Mouse (Mus musculus) forebrain, embryonic 11.5 days (tissue): ENCODE data around the gene Ces2e. TPM values are rescaled to one million over a fixed set of nuclear protein-coding genes. Genes with fewer than 3 reads are reported as not detected.

Source experiments
- ATAC-seq: fragments of 200-750 bp; cut with Nextera tagmentation; replicated peaks from 2 replicates; pipeline ENCODE4 v1.8.0; 2017; ENCODE audit warnings: moderate TSS enrichment; ENCODE audit not compliant: low FRiP score
- DNase-seq: peaks from one replicate; pipeline ENCODE4 v3.0.0-alpha.2; 2017; ENCODE audit warnings: low spot score
- H3K27ac ChIP-seq: fragments of 300-500 bp; sonication (generic); 2 replicates; pipeline ENCODE4 v1.5.1; 2014; ENCODE audit warnings: low read depth, low read length
- H3K27me3 ChIP-seq: fragments of 300-500 bp; sonication (generic); 2 replicates; pipeline ENCODE4 v1.6.1; 2014; ENCODE audit warnings: mild to moderate bottlenecking, low read length, mixed read lengths; ENCODE audit not compliant: control insufficient read depth, insufficient read depth
- H3K36me3 ChIP-seq: fragments of 300-500 bp; sonication (generic); 2 replicates; pipeline ENCODE4 v1.6.1; 2014; ENCODE audit warnings: mild to moderate bottlenecking, low read length, moderate library complexity, mixed read lengths; ENCODE audit not compliant: control insufficient read depth, insufficient read depth
- H3K4me1 ChIP-seq: fragments of 300-500 bp; sonication (generic); replicated peaks from 2 replicates; pipeline ENCODE4 v1.6.1; 2014; ENCODE audit warnings: low read length, mixed read lengths; ENCODE audit not compliant: control insufficient read depth, insufficient read depth
- H3K4me2 ChIP-seq: fragments of 300-500 bp; sonication (generic); 2 replicates; pipeline ENCODE4 v1.6.1; 2014; ENCODE audit warnings: low read depth, mild to moderate bottlenecking, low read length, moderate library complexity, mixed read lengths; ENCODE audit not compliant: severe bottlenecking
- H3K4me3 ChIP-seq: fragments of 300-500 bp; sonication (generic); 2 replicates; pipeline ENCODE4 v1.5.1; 2014; ENCODE audit warnings: low read depth, low read length
- H3K9ac ChIP-seq: fragments of 300-500 bp; sonication (generic); 2 replicates; pipeline ENCODE4 v1.6.1; 2014; ENCODE audit warnings: low read length
- H3K9me3 ChIP-seq: fragments of 300-500 bp; sonication (generic); 2 replicates; pipeline ENCODE4 v1.6.1; 2016; ENCODE audit warnings: low read length, mixed read lengths; ENCODE audit not compliant: control insufficient read depth
- WGBS: fragments of 180-500 bp; shearing (Covaris S2); extraction: QIAGEN DNeasy Blood & Tissue Kit; methylation state at CpG from one replicate; pipeline ENCODE4 v1.1.7; 2014; 5-methylcytosine and 5-hydroxymethylcytosine counted together
- polyA plus RNA-seq: library from polyadenylated mRNA; unstranded; fragments of >200 nt; fragmentation: Nextera tagmentation; extraction: Ambion mirVana; gene quantifications from 2 replicates; pipeline ENCODE4 v1.2.1, GENCODE M21; 2014

The Ces2e gene
- polyA plus RNA-seq, 1 experiment from 2014 or later = not detected

DNA sequence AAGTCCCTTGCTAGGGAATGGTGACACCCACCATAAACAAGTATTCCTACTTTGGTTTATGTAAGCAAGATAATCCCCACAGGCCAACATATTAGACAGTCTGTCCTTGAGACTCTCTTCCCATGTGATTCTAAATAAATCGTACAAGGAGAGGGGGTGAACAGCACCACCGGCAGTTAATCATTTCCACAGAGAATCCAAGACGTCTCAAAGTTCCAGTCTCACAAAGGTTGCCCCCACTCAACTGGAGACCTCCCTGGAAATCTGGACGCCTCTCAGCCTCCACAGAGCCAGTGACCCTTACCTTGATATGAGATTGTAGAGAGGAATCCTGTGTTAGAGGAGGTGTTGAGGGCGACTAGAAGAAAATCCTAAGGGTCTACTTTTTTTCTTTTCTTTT is 23.0 kb downstream of the Ces2e start:
- DNase-seq = no peak
- Histone ChIP-seq H3K4me2 (no peak overlapping the region), H3K27me3 (no peaks in the 10 kb centered on the region), H3K9ac (no peak overlapping the region), H3K4me3 (no peak overlapping the region), H3K36me3 (no peaks in the 10 kb centered on the region), H3K4me1 (no peaks in the 10 kb centered on the region), H3K9me3 (no peaks in the 10 kb centered on the region), H3K27ac (no peak overlapping the region)
- ATAC-seq = no peak
- WGBS = 80% methylated on average over 5 of the region's 5 CpGs

DNA sequence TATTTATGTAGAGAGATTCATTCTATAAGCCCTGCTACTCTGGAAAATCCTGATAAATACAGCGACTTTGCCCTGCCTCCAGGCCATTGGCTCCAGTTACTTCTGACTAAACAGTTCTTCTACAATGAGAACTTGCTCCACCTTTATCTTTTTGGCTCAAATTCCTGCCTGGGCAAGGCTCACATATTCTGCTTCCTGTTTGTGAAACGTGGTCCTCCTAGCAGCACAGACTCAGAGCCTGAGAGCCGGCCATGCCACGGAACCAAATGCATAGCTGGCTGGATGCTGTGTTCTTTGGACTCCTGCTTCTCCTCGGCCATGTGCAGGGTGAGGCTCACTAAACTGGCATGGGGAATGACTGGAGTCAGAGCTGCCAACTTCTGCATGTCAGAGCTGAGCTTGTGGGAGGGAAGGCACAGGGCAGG is 35.5 kb downstream of the Ces2e start, which contains the start of gene Ces2g:
TSS of gene Ces2g (plus strand) at position 182 of the 425 bp plus-strand sequence.
- 71% methylated on average over 5 of the region's 5 CpGs for WGBS
- Histone ChIP-seq H3K4me2 (no peak within 1 kb of the TSS), H3K4me3 (no peak within 1 kb of the TSS), H3K9ac (no peak within 1 kb of the TSS), H3K27ac (no peak within 1 kb of the TSS), H3K4me1 (no peaks in the 10 kb centered on the region), H3K9me3 (no peaks in the 10 kb centered on the region), H3K27me3 (no peaks in the 10 kb centered on the region), H3K36me3 (no peaks in the 10 kb centered on the region)
- ATAC-seq (no peak), DNase-seq (no peak)

DNA sequence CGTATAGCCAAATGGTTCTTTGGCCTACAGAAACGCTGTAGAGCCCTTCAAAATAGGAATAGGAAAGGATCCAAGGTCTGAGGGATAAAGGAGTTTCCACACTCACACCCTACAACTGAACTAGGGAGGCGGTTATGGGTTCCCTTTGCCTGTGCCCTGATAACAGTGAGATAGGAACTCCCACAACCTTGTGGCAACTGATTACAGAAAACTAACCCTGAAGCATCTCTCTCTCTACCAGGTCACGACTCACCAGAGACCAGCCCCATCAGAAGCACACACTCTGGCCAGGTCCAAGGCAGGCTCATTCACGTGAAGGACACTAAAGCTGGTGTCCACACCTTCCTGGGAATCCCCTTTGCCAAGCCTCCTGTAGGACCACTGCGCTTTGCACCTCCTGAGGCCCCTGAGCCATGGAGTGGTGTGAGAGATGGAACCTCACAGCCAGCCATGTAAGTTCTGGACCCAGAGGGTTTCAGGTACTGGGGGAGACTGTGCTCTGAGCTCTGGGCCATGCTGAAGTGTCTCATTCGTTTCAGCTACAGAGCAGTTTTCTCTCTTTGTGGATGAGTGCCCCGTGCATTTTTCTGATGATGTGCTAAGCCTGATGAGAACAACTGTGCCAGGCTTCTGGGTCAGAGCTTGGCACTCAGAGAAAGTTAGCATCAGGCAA is 36.3 kb downstream of the Ces2e start:
- H3K4me2 ChIP-seq = no peak overlapping the region
- ATAC-seq = no peak
- no peak overlapping the region for H3K4me3 ChIP-seq
- H3K4me1 ChIP-seq = no peaks in the 10 kb centered on the region
- no peak for DNase-seq
- H3K36me3 ChIP-seq = no peaks in the 10 kb centered on the region
- no peak overlapping the region for H3K9ac ChIP-seq
- H3K9me3 ChIP-seq = no peaks in the 10 kb centered on the region
- H3K27me3 ChIP-seq = no peaks in the 10 kb centered on the region
- no peak overlapping the region for H3K27ac ChIP-seq
- WGBS = 84% methylated on average over 8 of the region's 8 CpGs

DNA sequence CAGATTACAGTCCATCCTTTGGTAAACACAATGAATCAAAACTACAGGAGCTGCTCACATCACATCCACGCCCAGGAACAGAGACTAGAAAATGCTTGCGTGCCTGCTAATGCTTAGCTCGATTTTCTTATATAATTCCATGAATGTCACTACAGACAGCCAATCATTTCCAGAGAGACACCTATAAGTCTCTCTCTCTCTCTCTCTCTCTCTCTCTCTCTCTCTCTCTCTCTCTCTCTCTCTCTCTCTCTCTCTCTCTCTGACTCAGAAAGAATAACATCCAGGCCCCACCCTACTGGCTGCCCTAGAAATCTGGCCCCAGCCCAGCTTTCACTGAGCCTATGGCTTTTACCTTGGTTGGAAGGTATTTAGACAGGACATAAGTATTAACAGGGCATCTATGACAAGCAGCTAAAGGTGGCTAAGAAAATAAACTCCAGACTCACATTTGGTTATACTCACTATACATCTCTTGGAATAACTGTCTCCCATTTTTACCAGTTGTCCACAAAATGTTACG is 37.4 kb downstream of the Ces2e start:
- ATAC-seq = no peak
- Histone ChIP-seq H3K27me3 (no peaks in the 10 kb centered on the region), H3K4me3 (no peak overlapping the region), H3K9me3 (no peaks in the 10 kb centered on the region), H3K4me1 (no peaks in the 10 kb centered on the region), H3K4me2 (no peak overlapping the region), H3K27ac (no peak overlapping the region), H3K36me3 (no peaks in the 10 kb centered on the region), H3K9ac (no peak overlapping the region)
- DNase-seq = no peak
- WGBS = 87% methylated on average over 4 of the region's 4 CpGs

DNA sequence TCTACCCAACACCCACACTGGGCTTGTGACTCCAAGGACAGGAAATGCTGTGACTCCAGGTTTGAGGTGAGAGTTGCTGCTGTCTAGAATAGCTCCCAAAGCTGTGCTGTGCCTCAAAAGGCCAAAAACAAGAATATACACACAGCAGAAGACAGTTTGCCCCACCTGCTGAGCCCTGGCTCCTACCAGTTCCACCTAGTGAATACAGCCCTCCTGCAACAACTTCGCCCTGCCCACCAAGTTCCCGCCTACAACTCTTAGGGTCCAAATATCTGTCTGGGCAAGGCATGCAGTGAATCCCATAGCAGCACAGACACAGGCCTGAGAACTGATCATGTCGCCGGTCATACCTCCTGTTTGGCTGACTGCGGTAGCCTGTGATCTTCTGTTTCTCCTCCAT is 58.1 kb downstream of the Ces2e start:
- Histone ChIP-seq H3K27ac (no peak overlapping the region), H3K4me2 (no peak overlapping the region), H3K36me3 (no peaks in the 10 kb centered on the region), H3K9ac (no peak overlapping the region), H3K27me3 (no peaks in the 10 kb centered on the region), H3K9me3 (no peaks in the 10 kb centered on the region; the same call in 1 of the 2 replicates), H3K4me3 (no peak overlapping the region), H3K4me1 (no peaks in the 10 kb centered on the region)
- WGBS = 93% methylated on average over 5 of the region's 5 CpGs
- ATAC-seq (no peak), DNase-seq (no peak)

Other genes with a start within 250 kb of the Ces2e start
- not detected in 2 replicates for gene Ces2a, start 192.3 kb upstream of the Ces2e start, polyA plus RNA-seq
- gene Ces2b, start 94.7 kb upstream of the Ces2e start, polyA plus RNA-seq = 0.31 TPM in 1 of 2 replicates, not detected in the other
- not detected in 2 replicates for gene Ces2c, start 79.2 kb upstream of the Ces2e start, polyA plus RNA-seq
- gene Ces2f, start 21.1 kb downstream of the Ces2e start, polyA plus RNA-seq = not detected in 2 replicates
- not detected in 2 replicates for gene Ces2g, start 35.5 kb downstream of the Ces2e start, polyA plus RNA-seq
- not detected in 2 replicates for gene Ces2h, start 74.6 kb downstream of the Ces2e start, polyA plus RNA-seq
- not detected in 2 replicates for gene Ces3a, start 122.3 kb downstream of the Ces2e start, polyA plus RNA-seq
- not detected in 2 replicates for gene Ces3b, start 157.5 kb downstream of the Ces2e start, polyA plus RNA-seq
- gene Ces4a, start 205.5 kb downstream of the Ces2e start, polyA plus RNA-seq = not detected in 2 replicates
- 63.3 and 67.9 TPM in 2 replicates for gene Cbfb, start 244.4 kb downstream of the Ces2e start, polyA plus RNA-seq